Mouse (Mus musculus): ENCODE measurements around the gene Ckap4.
"Not testable (repeated sequence)": the region's sequence is repeated elsewhere in the genome, so short reads cannot be mapped to it uniquely, and the experiment has no call there.

Ckap4 gene

GRCm38 (mm10) chr10:84549146-84549919 is 15.5 kb upstream of the Ckap4 start:
- no peak for DNase-seq (ENCODE audit: low read depth, low spot score)

- DNase-seq (ENCODE audit: low read depth, low spot score): no peak
Measured at GRCm38 (mm10) chr10:84544841-84545610, 11.2 kb upstream of the Ckap4 start.

GRCm38 (mm10) chr10:84542802-84543658 is 9.2 kb upstream of the Ckap4 start:
- no peak for DNase-seq (ENCODE audit: low read depth, low spot score)

- no peak for DNase-seq (ENCODE audit: low read depth, low spot score)
Measured at GRCm38 (mm10) chr10:84539651-84540050, 5.8 kb upstream of the Ckap4 start.

- DNase-seq (ENCODE audit: low read depth, low spot score): no peak
Measured at GRCm38 (mm10) chr10:84535859-84536258, 2.0 kb upstream of the Ckap4 start.

GRCm38 (mm10) chr10:84535458-84535857 is 1.6 kb upstream of the Ckap4 start:
- no peak for DNase-seq (ENCODE audit: low read depth, low spot score)

- peak; percentile 19 for DNase-seq (ENCODE audit: low read depth, low spot score)
Measured at GRCm38 (mm10) chr10:84532911-84533882, 665 bp downstream of the Ckap4 start.

GRCm38 (mm10) chr10:84532191-84532889 is 1.5 kb downstream of the Ckap4 start:
- no peak for DNase-seq (ENCODE audit: low read depth, low spot score)

GRCm38 (mm10) chr10:84531576-84531975 is 2.3 kb downstream of the Ckap4 start:
- DNase-seq (ENCODE audit: low read depth, low spot score): no peak

- DNase-seq (ENCODE audit: low read depth, low spot score): no peak
Measured at GRCm38 (mm10) chr10:84530388-84530787, 3.5 kb downstream of the Ckap4 start.

- DNase-seq (ENCODE audit: low read depth, low spot score): no peak
Measured at GRCm38 (mm10) chr10:84527631-84528030, 6.2 kb downstream of the Ckap4 start.

GRCm38 (mm10) chr10:84527070-84527469 is 6.8 kb downstream of the Ckap4 start:
- DNase-seq (ENCODE audit: low read depth, low spot score): no peak

- DNase-seq (ENCODE audit: low read depth, low spot score): no peak
Measured at GRCm38 (mm10) chr10:84526488-84526887, 7.4 kb downstream of the Ckap4 start.

GRCm38 (mm10) chr10:84523682-84524081 is 10.2 kb downstream of the Ckap4 start:
- no peak for DNase-seq (ENCODE audit: low read depth, low spot score)

- DNase-seq (ENCODE audit: low read depth, low spot score): peak; percentile 22
Measured at GRCm38 (mm10) chr10:84516414-84516927, 17.4 kb downstream of the Ckap4 start.

GRCm38 (mm10) chr10:84515980-84516379 is 17.9 kb downstream of the Ckap4 start:
- not testable (repeated sequence) for DNase-seq (ENCODE audit: low read depth, low spot score)

GRCm38 (mm10) chr10:84515512-84515950 is 18.3 kb downstream of the Ckap4 start:
- peak; percentile 71 for DNase-seq (ENCODE audit: low read depth, low spot score)

- DNase-seq (ENCODE audit: low read depth, low spot score): peak; percentile 53
Measured at GRCm38 (mm10) chr10:84514038-84514578, 19.8 kb downstream of the Ckap4 start.

GRCm38 (mm10) chr10:84512766-84513165 is 21.1 kb downstream of the Ckap4 start:
- DNase-seq (ENCODE audit: low read depth, low spot score): no peak
